Mouse (Mus musculus): ENCODE measurements around the gene Eno3.

- no peak for TF ChIP-seq CTCF (IDR thresholded peaks at IDR 0.05; ENCODE audit: low read depth, low read length)
- TF ChIP-seq POLR2A (IDR thresholded peaks at IDR 0.05; ENCODE audit: insufficient read depth, low read length), result peak; percentile 40
- no peak for TF ChIP-seq EP300 (IDR thresholded peaks at IDR 0.05; ENCODE audit: insufficient read depth, low read depth, low read length)
Measured at GRCm38 (mm10) chr11:70654198-70654922, 2.6 kb upstream of the Eno3 start, which contains the start of gene Pfn1.
